Mouse (Mus musculus): ENCODE results near the gene Eps15.

Eps15 gene

GRCm38 (mm10) chr4:109279689-109280458 is at the start of gene Eps15:
Gene Eps15 (plus strand): TSS chr4:109280268.
- DNase-seq (ENCODE audit: low spot score in 2 of 2) = peak; percentile 57 to 58

- no peak for DNase-seq (ENCODE audit: low spot score in 2 of 2)
These were observed 45.9 kb upstream of the Eps15 start, which contains the start of gene Calr4 for GRCm38 (mm10) chr4:109234185-109234584. Gene Calr4 (plus strand): TSS chr4:109234485.

- no peak for DNase-seq (ENCODE audit: low spot score in 2 of 2)
These were observed 45.2 kb upstream of the Eps15 start for GRCm38 (mm10) chr4:109234806-109235350.

- no peak for DNase-seq (ENCODE audit: low spot score in 2 of 2)
These were observed 43.7 kb upstream of the Eps15 start for GRCm38 (mm10) chr4:109236186-109236879.

GRCm38 (mm10) chr4:109238428-109239268 is 41.4 kb upstream of the Eps15 start:
- no peak for DNase-seq (ENCODE audit: low spot score in 2 of 2)

- DNase-seq (ENCODE audit: low spot score in 2 of 2) = no peak
These were observed 38.8 kb upstream of the Eps15 start for GRCm38 (mm10) chr4:109241221-109241620.

GRCm38 (mm10) chr4:109241934-109242333 is 38.1 kb upstream of the Eps15 start:
- no peak for DNase-seq (ENCODE audit: low spot score in 2 of 2)

GRCm38 (mm10) chr4:109244506-109244905 is 35.6 kb upstream of the Eps15 start:
- DNase-seq (ENCODE audit: low spot score in 2 of 2) = no peak

GRCm38 (mm10) chr4:109245016-109245620 is 35.0 kb upstream of the Eps15 start:
- DNase-seq (ENCODE audit: low spot score in 2 of 2) = no peak

- DNase-seq (ENCODE audit: low spot score in 2 of 2) = no peak
These were observed 28.5 kb upstream of the Eps15 start for GRCm38 (mm10) chr4:109251605-109252004.

GRCm38 (mm10) chr4:109252199-109252598 is 27.9 kb upstream of the Eps15 start:
- DNase-seq (ENCODE audit: low spot score in 2 of 2) = no peak

GRCm38 (mm10) chr4:109253664-109254151 is 26.4 kb upstream of the Eps15 start:
- no peak for DNase-seq (ENCODE audit: low spot score in 2 of 2)

- DNase-seq (ENCODE audit: low spot score in 2 of 2) = no peak
These were observed 25.6 kb upstream of the Eps15 start for GRCm38 (mm10) chr4:109254511-109254910.

GRCm38 (mm10) chr4:109255321-109255720 is 24.7 kb upstream of the Eps15 start:
- DNase-seq (ENCODE audit: low spot score in 2 of 2) = no peak

- DNase-seq (ENCODE audit: low spot score in 2 of 2) = no peak
These were observed 24.2 kb upstream of the Eps15 start for GRCm38 (mm10) chr4:109255727-109256417.

GRCm38 (mm10) chr4:109256791-109257190 is 23.3 kb upstream of the Eps15 start:
- no peak for DNase-seq (ENCODE audit: low spot score in 2 of 2)

- no peak for DNase-seq (ENCODE audit: low spot score in 2 of 2)
These were observed 22.4 kb upstream of the Eps15 start for GRCm38 (mm10) chr4:109257639-109258038.

GRCm38 (mm10) chr4:109262068-109262467 is 18.0 kb upstream of the Eps15 start:
- DNase-seq (ENCODE audit: low spot score in 2 of 2) = no peak

GRCm38 (mm10) chr4:109266056-109266455 is 14.0 kb upstream of the Eps15 start:
- DNase-seq (ENCODE audit: low spot score in 2 of 2) = no peak

- no peak for DNase-seq (ENCODE audit: low spot score in 2 of 2)
These were observed 13.3 kb upstream of the Eps15 start for GRCm38 (mm10) chr4:109266744-109267143.

GRCm38 (mm10) chr4:109267452-109267851 is 12.6 kb upstream of the Eps15 start:
- DNase-seq (ENCODE audit: low spot score in 2 of 2) = no peak

All from frontal cortex, postnatal 14 days (tissue).